Mouse (Mus musculus) heart, adult 2 months (tissue): ENCODE measurements at regions not wholly inside any gene's neighbourhood (a gene's known extent, or its start where the extent isn't known, plus 50 kb on each side); places are given as distances from the start of the nearest gene placed in this dataset.

Experiments
- CTCF ChIP-seq: fragments of 200-600 bp; IDR thresholded peaks from 2 replicates; pipeline ENCODE4 v1.8.1; 2022; ENCODE audit warnings: antibody characterized with exemption, mild to moderate bottlenecking, moderate library complexity
- POLR2A ChIP-seq: fragments of 200-500 bp; IDR thresholded peaks from 2 replicates; pipeline ENCODE4 v1.6.1; 2011; ENCODE audit warnings: mild to moderate bottlenecking, low read depth, low read length, control low read depth; ENCODE audit not compliant: insufficient read depth

- no peak for TF ChIP-seq POLR2A
- TF ChIP-seq CTCF: no peak
These were observed 75.7 kb upstream of the Zmiz1 start for GRCm38 (mm10) chr14:25383169-25383824.
